Mouse (Mus musculus) gastrocnemius, adult 8-10 months (tissue): ENCODE measurements around the gene Usf1. TPM values are rescaled to one million over a fixed set of nuclear protein-coding genes. Genes with fewer than 3 reads are reported as not detected.

Experiments
- DNase-seq, 2 experiments: peaks; one replicate each; pipeline ENCODE4 v3.0.0; 2022; ENCODE audit warnings: low spot score in 2 of 2
- total RNA-seq, 4 experiments: library from RNA; stranded (reverse); gene quantifications; 2 replicates each; pipeline ENCODE4 v1.2.4; 2022

Gene Usf1
- total RNA-seq, 4 experiments from 2014 or later, result 29.3 to 35.5 (median 33.0) TPM

GRCm38 (mm10) chr1:171413608-171414007, 2.5 kb downstream of the Usf1 start:
- no peak for DNase-seq

GRCm38 (mm10) chr1:171418660-171419059, 7.5 kb downstream of the Usf1 start, which contains the start of gene Tstd1:
Gene Tstd1 (plus strand): TSS chr1:171418872.
- DNase-seq, result no peak

- DNase-seq, result no peak
Measured at GRCm38 (mm10) chr1:171419291-171419882, 8.3 kb downstream of the Usf1 start.

GRCm38 (mm10) chr1:171419905-171420304, 8.8 kb downstream of the Usf1 start:
- DNase-seq, result no peak

GRCm38 (mm10) chr1:171422504-171423095, 11.5 kb downstream of the Usf1 start:
- DNase-seq, result no peak

- DNase-seq, result no peak
Measured at GRCm38 (mm10) chr1:171424638-171425037, 13.5 kb downstream of the Usf1 start.

- DNase-seq, result no peak
Measured at GRCm38 (mm10) chr1:171425126-171425525, 14.0 kb downstream of the Usf1 start.

GRCm38 (mm10) chr1:171432158-171432557, 21.0 kb downstream of the Usf1 start:
- no peak for DNase-seq

- no peak for DNase-seq
Measured at GRCm38 (mm10) chr1:171435288-171435814, 24.2 kb downstream of the Usf1 start.

- no peak for DNase-seq
Measured at GRCm38 (mm10) chr1:171435974-171436373, 24.9 kb downstream of the Usf1 start.

- peak; percentile 16 to 30 for DNase-seq
Measured at GRCm38 (mm10) chr1:171437264-171438013, 26.3 kb downstream of the Usf1 start, which contains the start of gene F11r. Gene F11r (plus strand): TSS chr1:171437535.

GRCm38 (mm10) chr1:171438014-171438670, 27.0 kb downstream of the Usf1 start:
- no peak for DNase-seq

GRCm38 (mm10) chr1:171439072-171439471, 28.0 kb downstream of the Usf1 start:
- DNase-seq, result no peak

GRCm38 (mm10) chr1:171440025-171440725, 29.1 kb downstream of the Usf1 start:
- peak in 1 of 2 experiments; percentile 8 for DNase-seq

- no peak for DNase-seq
Measured at GRCm38 (mm10) chr1:171441466-171442412, 30.6 kb downstream of the Usf1 start.

- DNase-seq, result no peak
Measured at GRCm38 (mm10) chr1:171442413-171442760, 31.3 kb downstream of the Usf1 start.

GRCm38 (mm10) chr1:171445050-171445449, 33.9 kb downstream of the Usf1 start:
- no peak for DNase-seq

GRCm38 (mm10) chr1:171446854-171447253, 35.7 kb downstream of the Usf1 start:
- DNase-seq, result no peak

- DNase-seq, result no peak
Measured at GRCm38 (mm10) chr1:171447692-171448091, 36.6 kb downstream of the Usf1 start.

GRCm38 (mm10) chr1:171450062-171450461, 38.9 kb downstream of the Usf1 start:
- no peak for DNase-seq
